Comparison of ENCODE assay signal across 22 mouse cellular contexts in genomic region chr2:59594095-59594494, GRCm38 (mm10). TPM values are rescaled to one million over a fixed set of nuclear protein-coding genes. Genes with fewer than 3 reads are reported as not detected.
DNase-seq lines count a peak whose midpoint lies in the region; ATAC-seq lines count a peak whose summit lies in the region.
"Had no signal": no experiment of that assay in that cellular context is flagged by ENCODE, and none has a peak within 500 bp of the region (broad histone marks: within the 10 kb centered on the region; RNA-seq: fewer than 3 reads in every experiment).

No protein-coding gene starts in this region.

- H3K9ac ChIP-seq in forebrain, embryonic 13.5 days, result no peak overlapping the region
- H3K9ac ChIP-seq in limb, embryonic 12.5 days (replicated peaks), result no peak overlapping the region
- H3K9ac ChIP-seq in intestine, embryonic 15.5 days, result no peak overlapping the region
- H3K9ac ChIP-seq: hindbrain, embryonic 13.5 days; limb, embryonic 13.5 days; liver, embryonic 14.5 days had no signal

- H3K4me2 ChIP-seq in forebrain, embryonic 13.5 days, result no peak overlapping the region
- H3K4me2 ChIP-seq in limb, embryonic 12.5 days, result peak overlapping the region; percentile 11
- no peak overlapping the region for H3K4me2 ChIP-seq in intestine, embryonic 15.5 days (replicated peaks)
- H3K4me2 ChIP-seq: hindbrain, embryonic 13.5 days; limb, embryonic 13.5 days; midbrain, embryonic 11.5 days had no signal

- no peak for ATAC-seq in forebrain, embryonic 13.5 days
- ATAC-seq in limb, embryonic 12.5 days (ENCODE audit: insufficient number of reproducible peaks, insufficient read depth, low FRiP score, low TSS enrichment, low read depth), result no peak
- no peak for ATAC-seq in intestine, embryonic 15.5 days
- ATAC-seq: CD4-positive, CD25-positive, alpha-beta regulatory T cell, adult 4 months; forebrain, embryonic 16.5 days had no signal

- WGBS in forebrain, embryonic 10.5 days, result 76% methylated on average over 6 of the region's 6 CpGs
- 40% methylated on average over 6 of the region's 6 CpGs for WGBS in forebrain, embryonic 13.5 days
- 40% methylated on average over 6 of the region's 6 CpGs for WGBS in limb, embryonic 12.5 days
- 51% methylated on average over 6 of the region's 6 CpGs for WGBS in intestine, embryonic 15.5 days

- H3K9me3 ChIP-seq in forebrain, embryonic 10.5 days, result no peaks in the 10 kb centered on the region
- H3K9me3 ChIP-seq in forebrain, embryonic 13.5 days (replicated peaks), result no peaks in the 10 kb centered on the region
- no peaks in the 10 kb centered on the region for H3K9me3 ChIP-seq in limb, embryonic 12.5 days
- no peaks in the 10 kb centered on the region for H3K9me3 ChIP-seq in intestine, embryonic 15.5 days
- H3K9me3 ChIP-seq: G1E; hindbrain, embryonic 13.5 days; limb, embryonic 13.5 days had no signal

- no peaks in the 10 kb centered on the region for H3K27me3 ChIP-seq in forebrain, embryonic 10.5 days (ENCODE audit: poor library complexity, severe bottlenecking)
- H3K27me3 ChIP-seq in forebrain, embryonic 13.5 days, result no peaks in the 10 kb centered on the region
- H3K27me3 ChIP-seq in limb, embryonic 12.5 days, result no peaks in the 10 kb centered on the region
- H3K27me3 ChIP-seq in intestine, embryonic 15.5 days (replicated peaks), result no peaks in the 10 kb centered on the region
- H3K27me3 ChIP-seq: hindbrain, embryonic 13.5 days; limb, embryonic 13.5 days had no signal

- no peak overlapping the region for H3K4me3 ChIP-seq in forebrain, embryonic 10.5 days
- H3K4me3 ChIP-seq in forebrain, embryonic 13.5 days, result no peak overlapping the region
- H3K4me3 ChIP-seq in limb, embryonic 12.5 days (replicated peaks), result no peak overlapping the region
- no peak overlapping the region for H3K4me3 ChIP-seq in intestine, embryonic 15.5 days (replicated peaks)
- H3K4me3 ChIP-seq: erythroblast, embryonic 14.5 days; heart, adult 2 months; hindbrain, embryonic 13.5 days; limb, embryonic 13.5 days had no signal

- peaks cover 21% of the 10 kb centered on the region for H3K4me1 ChIP-seq in forebrain, embryonic 10.5 days
- peaks cover 18% of the 10 kb centered on the region for H3K4me1 ChIP-seq in forebrain, embryonic 13.5 days
- H3K4me1 ChIP-seq in limb, embryonic 12.5 days (replicated peaks), result peaks cover 38% of the 10 kb centered on the region
- H3K4me1 ChIP-seq in intestine, embryonic 15.5 days (replicated peaks), result peaks cover 3% of the 10 kb centered on the region; the same call in 1 of the 2 replicates

- H3K36me3 ChIP-seq in forebrain, embryonic 10.5 days (replicated peaks), result no peaks in the 10 kb centered on the region
- no peaks in the 10 kb centered on the region for H3K36me3 ChIP-seq in forebrain, embryonic 13.5 days (ENCODE audit: poor library complexity, severe bottlenecking)
- no peaks in the 10 kb centered on the region for H3K36me3 ChIP-seq in limb, embryonic 12.5 days
- no peaks in the 10 kb centered on the region for H3K36me3 ChIP-seq in intestine, embryonic 15.5 days
- H3K36me3 ChIP-seq: G1E; hindbrain, embryonic 13.5 days; limb, embryonic 13.5 days had no signal

- H3K27ac ChIP-seq in forebrain, embryonic 10.5 days, result 0 out of 2 replicates have a peak overlapping the region, but pooled peaks have one; percentile 9
- H3K27ac ChIP-seq in forebrain, embryonic 13.5 days, result no peak overlapping the region
- H3K27ac ChIP-seq in limb, embryonic 12.5 days, result peak overlapping the region; percentile 56; the same call in 1 of the 2 replicates
- H3K27ac ChIP-seq in intestine, embryonic 15.5 days, result no peak overlapping the region
- H3K27ac ChIP-seq: heart, adult 2 months; hindbrain, embryonic 13.5 days; limb, embryonic 13.5 days; liver, embryonic 14.5 days had no signal

- no peak for DNase-seq in forebrain, embryonic 10.5 days (ENCODE audit: extremely low spot score, low spot score)
- DNase-seq in 3T3-L1 (ENCODE audit: low read depth, low spot score), result peak; percentile 40
- DNase-seq in Muller cell, postnatal 12 days (ENCODE audit: inconsistent ontology term), result peak; percentile 64
- no peak for DNase-seq in right cerebral cortex, postnatal 25 days
- DNase-seq: cerebellum, postnatal 14 days; gastrocnemius, postnatal 10 days; heart, adult 2 months; kidney, postnatal 10 days; lung, postnatal 10 days; right cerebral cortex, adult 18-20 months; thymus, adult 18-20 months had no signal

RNA-seq across cellular contexts. Expression of gene Tanc1, which starts 17.7 kb away (rescaled TPM):
- 27.6 and 27.7 TPM in 2 replicates for polyA plus RNA-seq in forebrain, embryonic 10.5 days (2016; fragmentation: Nextera tagmentation; extraction: Ambion mirVana)
- 12.7 and 16.8 TPM in 2 replicates for polyA plus RNA-seq in forebrain, embryonic 13.5 days (2015; fragmentation: Nextera tagmentation; extraction: Ambion mirVana)
- 60.7 and 70.6 TPM in 2 replicates for polyA plus RNA-seq in limb, embryonic 12.5 days (2016; fragmentation: Nextera tagmentation; extraction: Ambion mirVana)
- 19.8 and 24.1 TPM in 2 replicates for polyA plus RNA-seq in intestine, embryonic 15.5 days (2015; fragmentation: Nextera tagmentation; extraction: Ambion mirVana)

Comparison
In these comparisons a context has a peak if more than half of its experiments do, and no peak if none do; other contexts are left out.
1. H3K27ac ChIP-seq: peak in forebrain, embryonic 10.5 days (single experiment) and limb, embryonic 12.5 days (single experiment); none in forebrain, embryonic 13.5 days (single experiment) and intestine, embryonic 15.5 days (single experiment).
2. DNase-seq: peak in 3T3-L1 (single experiment) and Muller cell, postnatal 12 days (single experiment); none in forebrain, embryonic 10.5 days (single experiment) and right cerebral cortex, postnatal 25 days (single experiment).